Mouse (Mus musculus): ENCODE results near the gene Cyth3. TPM values are rescaled to one million over a fixed set of nuclear protein-coding genes. Genes with fewer than 3 reads are reported as not detected.

Gene Cyth3
- polyA plus RNA-seq, 1 experiment, result 134 TPM

GRCm38 (mm10) chr5:143614519-143614918, 7.7 kb upstream of the Cyth3 start:
- Histone ChIP-seq H3K4me1 (ENCODE audit: control insufficient read depth, insufficient read depth, low read length) (no peaks in the 10 kb centered on the region), H3K27ac (ENCODE audit: insufficient read depth, low read length) (no peak overlapping the region), H3K4me3 (ENCODE audit: insufficient read depth, low read length) (no peak overlapping the region)
- TF ChIP-seq POLR2A (IDR thresholded peaks at IDR 0.05; ENCODE audit: low read depth, low read length), result no peak
- TF ChIP-seq CTCF (IDR thresholded peaks at IDR 0.05; ENCODE audit: borderline replicate concordance, insufficient read depth, low read length), result no peak

GRCm38 (mm10) chr5:143615353-143615752, 6.9 kb upstream of the Cyth3 start:
- H3K4me1 ChIP-seq (ENCODE audit: control insufficient read depth, insufficient read depth, low read length), result no peaks in the 10 kb centered on the region
- TF ChIP-seq CTCF (IDR thresholded peaks at IDR 0.05; ENCODE audit: borderline replicate concordance, insufficient read depth, low read length), result no peak
- TF ChIP-seq POLR2A (IDR thresholded peaks at IDR 0.05; ENCODE audit: low read depth, low read length), result no peak
- no peak overlapping the region for H3K27ac ChIP-seq (ENCODE audit: insufficient read depth, low read length)
- no peak overlapping the region for H3K4me3 ChIP-seq (ENCODE audit: insufficient read depth, low read length)

- TF ChIP-seq POLR2A (IDR thresholded peaks at IDR 0.05; ENCODE audit: low read depth, low read length) (no peak), CTCF (IDR thresholded peaks at IDR 0.05; ENCODE audit: borderline replicate concordance, insufficient read depth, low read length) (no peak)
- Histone ChIP-seq H3K4me3 (ENCODE audit: insufficient read depth, low read length) (no peak overlapping the region), H3K4me1 (ENCODE audit: control insufficient read depth, insufficient read depth, low read length) (no peaks in the 10 kb centered on the region), H3K27ac (ENCODE audit: insufficient read depth, low read length) (no peak overlapping the region)
Observed at GRCm38 (mm10) chr5:143616116-143616515, 6.1 kb upstream of the Cyth3 start.

GRCm38 (mm10) chr5:143616657-143617329, 5.5 kb upstream of the Cyth3 start:
- Histone ChIP-seq H3K4me3 (ENCODE audit: insufficient read depth, low read length) (no peak overlapping the region), H3K27ac (ENCODE audit: insufficient read depth, low read length) (no peak overlapping the region), H3K4me1 (ENCODE audit: control insufficient read depth, insufficient read depth, low read length) (no peaks in the 10 kb centered on the region)
- TF ChIP-seq POLR2A (IDR thresholded peaks at IDR 0.05; ENCODE audit: low read depth, low read length) (no peak), CTCF (IDR thresholded peaks at IDR 0.05; ENCODE audit: borderline replicate concordance, insufficient read depth, low read length) (no peak)

GRCm38 (mm10) chr5:143617487-143618209, 4.6 kb upstream of the Cyth3 start:
- H3K4me1 ChIP-seq (ENCODE audit: control insufficient read depth, insufficient read depth, low read length), result no peaks in the 10 kb centered on the region
- H3K4me3 ChIP-seq (ENCODE audit: insufficient read depth, low read length), result no peak overlapping the region
- H3K27ac ChIP-seq (ENCODE audit: insufficient read depth, low read length), result peak overlapping the region; percentile 59
- TF ChIP-seq CTCF (IDR thresholded peaks at IDR 0.05; ENCODE audit: borderline replicate concordance, insufficient read depth, low read length), result no peak
- TF ChIP-seq POLR2A (IDR thresholded peaks at IDR 0.05; ENCODE audit: low read depth, low read length), result no peak

GRCm38 (mm10) chr5:143618585-143618984, 3.7 kb upstream of the Cyth3 start:
- Histone ChIP-seq H3K27ac (ENCODE audit: insufficient read depth, low read length) (peak overlapping the region; percentile 59; the same call in 1 of the 2 replicates), H3K4me3 (ENCODE audit: insufficient read depth, low read length) (no peak overlapping the region), H3K4me1 (ENCODE audit: control insufficient read depth, insufficient read depth, low read length) (no peaks in the 10 kb centered on the region)
- TF ChIP-seq POLR2A (IDR thresholded peaks at IDR 0.05; ENCODE audit: low read depth, low read length) (no peak), CTCF (IDR thresholded peaks at IDR 0.05; ENCODE audit: borderline replicate concordance, insufficient read depth, low read length) (no peak)

- Histone ChIP-seq H3K27ac (ENCODE audit: insufficient read depth, low read length) (no peak overlapping the region), H3K4me3 (ENCODE audit: insufficient read depth, low read length) (no peak overlapping the region), H3K4me1 (ENCODE audit: control insufficient read depth, insufficient read depth, low read length) (no peaks in the 10 kb centered on the region)
- TF ChIP-seq CTCF (IDR thresholded peaks at IDR 0.05; ENCODE audit: borderline replicate concordance, insufficient read depth, low read length), result no peak
- TF ChIP-seq POLR2A (IDR thresholded peaks at IDR 0.05; ENCODE audit: low read depth, low read length), result no peak
Observed at GRCm38 (mm10) chr5:143620196-143620595, 2.1 kb upstream of the Cyth3 start.

GRCm38 (mm10) chr5:143620941-143621340, 1.3 kb upstream of the Cyth3 start:
- Histone ChIP-seq H3K4me3 (ENCODE audit: insufficient read depth, low read length) (no peak overlapping the region), H3K4me1 (ENCODE audit: control insufficient read depth, insufficient read depth, low read length) (no peaks in the 10 kb centered on the region), H3K27ac (ENCODE audit: insufficient read depth, low read length) (no peak overlapping the region)

GRCm38 (mm10) chr5:143622623-143623150, 440 bp downstream of the Cyth3 start:
- Histone ChIP-seq H3K4me3 (ENCODE audit: insufficient read depth, low read length) (peak overlapping the region; percentile 97), H3K4me1 (ENCODE audit: control insufficient read depth, insufficient read depth, low read length) (no peaks in the 10 kb centered on the region)
- TF ChIP-seq POLR2A (IDR thresholded peaks at IDR 0.05; ENCODE audit: low read depth, low read length) (no peak), CTCF (IDR thresholded peaks at IDR 0.05; ENCODE audit: borderline replicate concordance, insufficient read depth, low read length) (no peak)

More at GRCm38 (mm10) chr5:143620941-143621340, 1.3 kb upstream of the Cyth3 start:
- TF ChIP-seq POLR2A (IDR thresholded peaks at IDR 0.05; ENCODE audit: low read depth, low read length) (no peak), CTCF (IDR thresholded peaks at IDR 0.05; ENCODE audit: borderline replicate concordance, insufficient read depth, low read length) (no peak)

More at GRCm38 (mm10) chr5:143622623-143623150, 440 bp downstream of the Cyth3 start:
- H3K27ac ChIP-seq (ENCODE audit: insufficient read depth, low read length), result peak overlapping the region; percentile 44
